Mouse (Mus musculus) liver, embryonic 16.5 days (tissue): ENCODE results near the gene Spef1. TPM values are rescaled to one million over a fixed set of nuclear protein-coding genes. Genes with fewer than 3 reads are reported as not detected.

Experiments
- ATAC-seq: fragments of 200-750 bp; cut with Nextera tagmentation; 2 replicates; pipeline ENCODE4 v1.8.0; 2017; ENCODE audit warnings: low read depth, mild to moderate bottlenecking, moderate number of reproducible peaks, moderate library complexity
- H3K27ac ChIP-seq: fragments of 300-500 bp; sonication (generic); 2 replicates; pipeline ENCODE4 v1.5.1; 2014; ENCODE audit warnings: mild to moderate bottlenecking, low read length
- H3K27me3 ChIP-seq: fragments of 300-500 bp; sonication (generic); 2 replicates; pipeline ENCODE4 v1.6.1; 2014; ENCODE audit warnings: low read depth, low read length, mixed read lengths; ENCODE audit not compliant: control insufficient read depth, insufficient read depth
- H3K36me3 ChIP-seq: fragments of 300-500 bp; sonication (generic); 2 replicates; pipeline ENCODE4 v1.6.1; 2014; ENCODE audit warnings: mild to moderate bottlenecking; ENCODE audit not compliant: control insufficient read depth, insufficient read depth
- H3K4me1 ChIP-seq: fragments of 300-500 bp; sonication (generic); 2 replicates; pipeline ENCODE4 v1.6.1; 2014; ENCODE audit warnings: low read depth, low read length, mixed read lengths; ENCODE audit not compliant: control insufficient read depth
- H3K4me2 ChIP-seq: fragments of 300-500 bp; sonication (generic); 2 replicates; pipeline ENCODE4 v1.6.1; 2014; ENCODE audit warnings: low read depth, low read length, mixed read lengths
- H3K4me3 ChIP-seq: fragments of 300-500 bp; sonication (generic); 2 replicates; pipeline ENCODE4 v1.5.1; 2014; ENCODE audit warnings: low read depth, mild to moderate bottlenecking, low read length
- H3K9ac ChIP-seq: fragments of 300-500 bp; sonication (generic); 2 replicates; pipeline ENCODE4 v1.6.1; 2014; ENCODE audit warnings: low read depth, low read length
- H3K9me3 ChIP-seq: fragments of 300-500 bp; sonication (generic); replicated peaks from 2 replicates; pipeline ENCODE4 v1.6.1; 2016; ENCODE audit warnings: low read length; ENCODE audit not compliant: control insufficient read depth
- WGBS: fragments of 180-500 bp; shearing (Covaris S2); extraction: QIAGEN DNeasy Blood & Tissue Kit; methylation state at CpG from one replicate; pipeline ENCODE4 v1.1.7; 2014; ENCODE audit not compliant: insufficient replicate concordance; 5-methylcytosine and 5-hydroxymethylcytosine counted together
- polyA plus RNA-seq: library from polyadenylated mRNA; unstranded; fragments of >200 nt; fragmentation: Nextera tagmentation; extraction: Ambion mirVana; gene quantifications from 2 replicates; pipeline ENCODE4 v1.2.1, GENCODE M21; 2015

The Spef1 gene
- polyA plus RNA-seq, 1 experiment from 2014 or later: 1.1 TPM

DNA sequence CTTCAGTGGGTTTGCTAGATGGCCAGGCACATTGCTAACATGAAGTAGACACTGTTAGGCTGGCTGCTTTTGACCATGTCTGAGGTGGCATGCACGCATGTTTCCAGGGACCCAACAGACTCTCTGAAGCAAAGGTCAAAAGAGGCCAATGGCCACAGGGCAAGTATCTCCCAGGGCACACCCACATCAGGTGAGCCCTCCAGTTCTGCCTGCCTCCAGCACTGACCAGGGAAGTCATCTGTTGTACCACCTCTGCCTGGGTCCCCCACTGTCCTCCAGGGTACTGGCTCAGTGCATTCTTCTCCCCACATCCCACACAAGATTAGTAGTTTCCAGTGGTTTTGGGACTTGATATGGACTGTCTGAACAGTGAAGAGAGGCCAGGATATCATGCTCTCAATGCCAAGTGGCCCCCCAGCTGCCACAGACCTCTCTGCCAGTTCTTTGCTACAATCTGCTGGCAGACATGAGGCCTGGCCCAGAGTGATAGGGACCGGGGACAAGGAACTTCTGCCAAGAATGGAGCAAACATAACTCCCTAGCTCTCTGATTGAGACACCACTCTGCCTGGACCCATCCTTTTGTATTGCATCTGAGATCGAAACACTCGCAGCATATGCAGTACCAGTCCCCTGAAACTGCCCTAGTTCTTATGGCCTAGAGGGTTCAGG is 22.2 kb upstream of the Spef1 start:
- H3K4me3 ChIP-seq: peak overlapping the region; percentile 70
- H3K36me3 ChIP-seq: peaks cover 7% of the 10 kb centered on the region
- H3K9me3 ChIP-seq: no peaks in the 10 kb centered on the region
- WGBS: 49% methylated on average over 4 of the region's 4 CpGs
- H3K27me3 ChIP-seq: no peaks in the 10 kb centered on the region
- peak overlapping the region; percentile 65 for H3K4me2 ChIP-seq
- peaks cover 80% of the 10 kb centered on the region for H3K4me1 ChIP-seq
- no peak for ATAC-seq
- H3K27ac ChIP-seq: peak overlapping the region; percentile 92
- peak overlapping the region; percentile 73 for H3K9ac ChIP-seq

- H3K9ac ChIP-seq: no peak overlapping the region
- no peak for ATAC-seq
- no peaks in the 10 kb centered on the region for H3K27me3 ChIP-seq
- WGBS: 69% methylated on average over 2 of the region's 2 CpGs
- H3K27ac ChIP-seq: peak overlapping the region; percentile 42; the same call in 1 of the 2 replicates
- no peak overlapping the region for H3K4me3 ChIP-seq
- no peaks in the 10 kb centered on the region for H3K9me3 ChIP-seq
- H3K4me1 ChIP-seq: peaks cover 82% of the 10 kb centered on the region
- peaks cover 7% of the 10 kb centered on the region for H3K36me3 ChIP-seq
- H3K4me2 ChIP-seq: no peak overlapping the region
These were observed 21.3 kb upstream of the Spef1 start for GRCm38 (mm10) chr2:131208356-131208755.

DNA sequence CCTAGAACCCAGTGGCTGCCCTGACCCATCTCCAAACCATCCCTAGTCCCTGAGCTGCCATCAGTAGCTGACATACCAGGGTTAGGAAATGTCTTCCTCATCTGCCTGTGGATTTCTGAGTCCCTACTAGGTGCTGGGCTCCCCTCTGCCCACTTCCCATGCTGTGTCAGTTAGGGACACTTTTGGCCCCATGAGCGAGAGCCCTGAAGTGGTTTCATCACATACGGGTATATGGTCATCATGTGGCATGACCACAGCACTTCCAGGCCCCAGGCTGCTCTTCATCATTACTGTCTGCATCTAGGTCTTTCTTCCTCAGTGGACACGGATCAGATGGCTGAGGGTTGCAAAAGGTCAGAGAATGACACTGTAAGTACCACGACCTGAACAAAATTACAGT is 19.7 kb upstream of the Spef1 start, which contains the start of gene Ap5s1:
TSS of gene Ap5s1 (plus strand) at position 301 of the 400 bp plus-strand sequence.
- Histone ChIP-seq H3K9me3 (no peaks in the 10 kb centered on the region), H3K27ac (peak within 1 kb of the TSS; percentile 84), H3K4me2 (peak within 1 kb of the TSS; percentile 42), H3K4me3 (no peak within 1 kb of the TSS), H3K27me3 (no peaks in the 10 kb centered on the region), H3K36me3 (no peaks in the 10 kb centered on the region; the same call in 1 of the 2 replicates), H3K9ac (peak within 1 kb of the TSS; percentile 50), H3K4me1 (peaks cover 76% of the 10 kb centered on the region)
- 69% methylated on average over 4 of the region's 4 CpGs for WGBS
- ATAC-seq: no peak

DNA sequence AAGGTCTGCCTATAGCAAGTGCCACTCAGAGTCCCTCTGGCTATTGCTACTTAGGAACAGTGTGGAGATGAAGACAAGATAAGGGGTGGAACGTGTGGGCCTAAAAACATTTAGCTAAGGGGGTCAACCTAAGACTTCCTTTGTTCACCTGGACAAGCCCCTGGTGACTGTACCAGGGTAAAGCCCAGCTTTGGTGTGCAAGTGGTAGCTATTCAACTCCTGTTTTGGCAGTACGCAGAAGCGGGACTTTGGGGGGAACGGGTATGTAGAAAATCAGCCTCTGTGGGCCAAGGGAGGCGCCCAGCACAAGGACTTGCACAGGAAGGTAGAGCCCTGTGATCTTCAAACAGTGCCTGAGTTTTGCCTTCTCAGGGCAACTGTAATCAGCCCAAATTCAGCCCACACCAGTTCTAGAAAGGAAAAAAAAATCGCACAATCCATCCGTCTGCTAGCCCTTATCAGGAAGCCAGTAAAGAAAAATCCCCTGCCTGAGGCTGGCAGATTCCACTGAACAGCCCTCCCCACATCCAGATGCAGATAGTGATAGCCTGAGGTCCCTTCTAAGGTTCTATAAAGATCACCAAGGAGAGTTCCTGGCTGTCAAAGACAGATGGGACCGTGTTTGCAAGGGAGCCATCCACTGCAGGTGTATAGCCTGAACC is 18.6 kb upstream of the Spef1 start:
- H3K4me1 ChIP-seq: peaks cover 69% of the 10 kb centered on the region

GRCm38 (mm10) chr2:131204410-131204981 is 17.4 kb upstream of the Spef1 start:
- peak overlapping the region; percentile 95 for H3K27ac ChIP-seq
- H3K9me3 ChIP-seq: no peaks in the 10 kb centered on the region
- H3K4me1 ChIP-seq: peaks cover 66% of the 10 kb centered on the region
- no peaks in the 10 kb centered on the region for H3K27me3 ChIP-seq
- H3K36me3 ChIP-seq: peaks cover 7% of the 10 kb centered on the region
- no peak overlapping the region for H3K4me3 ChIP-seq
- ATAC-seq: peak; percentile 59
- H3K4me2 ChIP-seq: peak overlapping the region; percentile 42
- peak overlapping the region; percentile 49 for H3K9ac ChIP-seq
- WGBS: 30% methylated on average over 7 of the region's 7 CpGs

More for the DNA sequence above, 18.6 kb upstream of the Spef1 start:
- Histone ChIP-seq H3K9ac (peak overlapping the region; percentile 50), H3K9me3 (no peaks in the 10 kb centered on the region), H3K36me3 (no peaks in the 10 kb centered on the region; the same call in 1 of the 2 replicates), H3K27ac (peak overlapping the region; percentile 95), H3K27me3 (no peaks in the 10 kb centered on the region), H3K4me2 (peak overlapping the region; percentile 42), H3K4me3 (0 out of 2 replicates have a peak overlapping the region, but pooled peaks have one; percentile 1)
- 18% methylated on average over 8 of the region's 8 CpGs for WGBS
- peak; percentile 69 for ATAC-seq

- H3K9me3 ChIP-seq: no peaks in the 10 kb centered on the region
- peaks cover 60% of the 10 kb centered on the region for H3K4me1 ChIP-seq
- H3K27me3 ChIP-seq: no peaks in the 10 kb centered on the region
- no peak overlapping the region for H3K4me3 ChIP-seq
- no peak for ATAC-seq
- peaks cover 13% of the 10 kb centered on the region for H3K36me3 ChIP-seq
- 78% methylated on average over 6 of the region's 6 CpGs for WGBS
- H3K9ac ChIP-seq: no peak overlapping the region
- H3K4me2 ChIP-seq: 0 out of 2 replicates have a peak overlapping the region, but pooled peaks have one; percentile 42
- no peak overlapping the region for H3K27ac ChIP-seq
These were observed 16.8 kb upstream of the Spef1 start for GRCm38 (mm10) chr2:131203816-131204409.

DNA sequence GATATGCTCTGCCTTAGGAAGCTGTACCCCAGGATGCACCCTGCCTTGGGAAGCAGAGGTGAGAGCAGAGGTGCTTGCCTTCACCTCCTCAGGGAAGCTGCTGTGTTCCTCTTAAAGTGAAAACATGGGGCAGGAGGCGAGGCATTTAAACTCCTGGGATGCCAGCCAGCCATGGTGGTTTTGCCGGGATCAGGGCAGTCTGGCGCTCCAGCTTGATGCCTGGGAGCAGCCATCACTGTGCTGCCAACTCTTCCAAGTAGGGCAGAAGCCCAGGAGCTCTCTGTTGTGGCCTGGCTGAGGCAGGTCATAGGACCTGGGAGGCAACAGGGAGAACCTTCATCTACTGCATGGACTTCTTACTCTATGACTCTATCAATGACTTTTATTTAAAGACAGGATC is 14.2 kb upstream of the Spef1 start:
- 86% methylated on average over 3 of the region's 3 CpGs for WGBS
- Histone ChIP-seq H3K36me3 (peaks cover 39% of the 10 kb centered on the region), H3K27me3 (no peaks in the 10 kb centered on the region), H3K27ac (no peak overlapping the region), H3K9me3 (no peaks in the 10 kb centered on the region), H3K4me3 (no peak overlapping the region), H3K4me2 (no peak overlapping the region), H3K9ac (no peak overlapping the region), H3K4me1 (peaks cover 44% of the 10 kb centered on the region)
- no peak for ATAC-seq

GRCm38 (mm10) chr2:131200710-131201109 is 13.6 kb upstream of the Spef1 start:
- H3K36me3 ChIP-seq: peaks cover 44% of the 10 kb centered on the region

More at GRCm38 (mm10) chr2:131200710-131201109, 13.6 kb upstream of the Spef1 start:
- peaks cover 39% of the 10 kb centered on the region for H3K4me1 ChIP-seq
- WGBS: 82% methylated on average over 2 of the region's 2 CpGs
- no peak overlapping the region for H3K9ac ChIP-seq
- no peaks in the 10 kb centered on the region for H3K9me3 ChIP-seq
- H3K27ac ChIP-seq: no peak overlapping the region
- ATAC-seq: no peak
- no peak overlapping the region for H3K4me2 ChIP-seq
- no peak overlapping the region for H3K4me3 ChIP-seq
- no peaks in the 10 kb centered on the region for H3K27me3 ChIP-seq
